Mouse (Mus musculus) T-helper 2 cell (primary cell): ENCODE data around the gene Top2a.

ENCODE experiments used
- in situ Hi-C: fragments of 300-600 bp; cut with MboI, MseI; formaldehyde crosslinking; loops from one replicate; pipeline ENCODE4 v1.15.1; 2025; ENCODE audit warnings: high pct_unique_total_duplicates

The Top2a gene

DNA sequence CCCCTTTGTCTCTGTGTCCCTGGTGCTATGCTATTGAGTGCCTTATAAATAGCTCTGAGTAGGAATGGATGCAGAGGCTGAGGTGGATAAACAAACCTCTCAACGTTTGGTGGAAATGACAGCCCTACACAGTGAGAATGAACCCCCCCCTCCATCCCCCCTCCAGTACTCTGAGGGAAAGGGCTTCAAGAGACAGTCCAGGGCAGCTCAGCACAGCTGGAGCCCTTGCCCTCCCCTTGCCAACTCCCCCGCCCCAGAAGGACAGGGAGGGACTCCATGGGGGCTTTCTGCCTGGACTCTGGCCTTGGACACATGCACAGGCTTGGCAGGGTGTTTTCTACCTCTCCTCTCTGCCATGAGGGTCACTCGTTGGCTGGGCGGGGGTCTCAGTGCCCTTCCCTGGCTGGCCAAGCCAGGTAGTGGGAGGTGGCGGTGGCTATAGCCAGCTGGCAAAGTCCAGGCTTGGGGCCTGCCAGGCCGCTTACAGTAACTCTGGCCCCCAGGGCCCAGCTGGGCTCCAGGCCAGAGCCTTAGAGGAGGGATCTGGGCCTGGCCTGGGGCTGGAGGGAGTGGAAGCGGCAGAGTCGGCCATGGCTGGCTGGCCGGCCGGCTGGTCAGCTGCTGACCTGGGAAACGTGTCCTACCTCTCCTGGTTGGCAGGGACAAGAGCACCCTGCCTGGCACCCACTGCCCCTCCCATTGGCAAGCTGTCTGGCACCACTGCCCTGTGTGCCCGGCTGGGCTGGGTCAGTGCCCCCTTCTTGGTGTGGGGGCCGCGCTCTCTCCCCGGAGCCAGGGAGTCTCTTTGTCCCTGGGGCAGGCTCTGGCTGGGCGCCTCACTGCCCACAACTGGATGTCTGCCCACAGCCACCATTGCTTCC is 72.7 kb downstream of the Top2a start:
- in situ Hi-C loops, result no loop called here

DNA sequence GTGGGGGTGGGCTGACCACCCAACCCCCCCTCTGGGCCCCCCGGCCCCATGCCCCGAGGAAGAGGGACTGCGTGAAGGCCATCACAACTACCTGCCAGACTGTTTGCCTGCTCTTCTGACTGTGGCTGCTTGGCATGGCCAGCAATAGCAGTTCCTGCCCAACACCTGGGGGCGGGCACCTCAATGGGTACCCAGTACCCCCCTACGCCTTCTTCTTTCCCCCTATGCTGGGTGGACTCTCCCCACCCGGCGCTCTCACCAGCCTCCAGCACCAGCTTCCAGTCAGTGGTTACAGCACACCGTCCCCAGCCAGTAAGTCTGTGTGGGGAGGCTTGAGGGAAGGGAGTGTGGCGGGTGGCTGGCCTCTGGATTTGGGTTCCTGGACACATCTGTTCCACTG is 73.5 kb downstream of the Top2a start:
- in situ Hi-C loops, result no loop called here

DNA sequence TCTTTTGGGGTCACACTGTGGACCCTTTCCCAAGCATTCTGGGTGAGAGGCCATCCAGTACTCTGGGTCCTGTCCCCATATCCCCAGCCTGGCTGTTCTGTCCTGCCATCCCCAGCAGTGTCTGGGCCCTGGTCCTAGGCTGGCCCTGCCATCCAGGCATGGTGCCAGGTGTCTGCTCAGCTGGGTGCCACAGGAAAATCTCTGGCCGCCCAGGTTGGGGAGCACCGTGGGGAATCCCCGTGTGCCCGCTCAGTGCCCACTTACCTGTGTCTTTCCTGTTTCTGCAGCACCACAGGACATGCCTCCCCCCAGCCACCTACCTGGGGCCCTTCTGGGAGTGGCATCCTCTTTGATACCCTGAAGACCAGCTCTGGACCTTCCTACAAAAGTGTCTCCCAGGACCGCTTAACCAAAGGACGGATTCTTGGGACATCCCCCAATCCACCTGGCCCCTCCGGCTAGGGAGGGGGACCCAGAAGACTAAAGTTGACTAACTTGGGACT is 74.0 kb downstream of the Top2a start:
- in situ Hi-C loops, result loop anchor here (10.0 kb wide), 1 partner anchor 195 kb away; no protein-coding TSS in a partner anchor

DNA sequence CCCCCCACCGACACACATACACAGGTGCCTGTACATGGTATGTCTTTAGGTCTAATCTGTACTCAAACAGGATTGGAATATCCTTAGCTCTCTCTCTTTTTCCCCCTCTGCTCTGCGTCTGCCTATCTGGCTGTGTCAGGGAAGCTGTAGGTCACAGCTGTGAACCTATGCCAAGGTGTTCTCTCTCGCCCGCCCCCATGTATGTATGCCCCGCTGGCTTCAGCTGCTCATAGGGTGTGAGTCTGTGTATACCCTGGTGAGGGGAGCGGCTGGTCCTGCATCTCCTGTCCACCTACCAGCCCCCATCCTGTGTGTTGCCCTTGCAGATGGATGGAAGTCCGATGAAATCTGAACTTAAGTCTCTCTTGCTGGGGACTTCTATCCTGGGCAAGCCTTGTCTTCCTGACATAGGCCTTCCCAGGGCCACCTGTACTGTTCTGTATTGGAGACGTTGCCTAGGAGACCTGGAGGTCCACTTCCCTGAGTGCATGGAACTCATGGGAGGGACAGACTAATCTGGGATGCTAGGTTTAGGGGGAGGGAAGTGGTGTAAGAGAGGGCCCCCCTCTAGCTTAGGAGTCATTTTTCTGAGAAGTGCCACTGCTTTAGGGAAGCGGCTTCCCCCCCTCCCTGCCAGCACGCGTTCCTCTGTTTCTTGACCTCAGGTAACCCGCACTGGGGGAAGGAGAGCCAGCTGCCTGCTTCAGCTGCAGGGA is 74.6 kb downstream of the Top2a start:
- in situ Hi-C loops, result loop anchor here (10.0 kb wide), 1 partner anchor 195 kb away; no protein-coding TSS in a partner anchor

DNA sequence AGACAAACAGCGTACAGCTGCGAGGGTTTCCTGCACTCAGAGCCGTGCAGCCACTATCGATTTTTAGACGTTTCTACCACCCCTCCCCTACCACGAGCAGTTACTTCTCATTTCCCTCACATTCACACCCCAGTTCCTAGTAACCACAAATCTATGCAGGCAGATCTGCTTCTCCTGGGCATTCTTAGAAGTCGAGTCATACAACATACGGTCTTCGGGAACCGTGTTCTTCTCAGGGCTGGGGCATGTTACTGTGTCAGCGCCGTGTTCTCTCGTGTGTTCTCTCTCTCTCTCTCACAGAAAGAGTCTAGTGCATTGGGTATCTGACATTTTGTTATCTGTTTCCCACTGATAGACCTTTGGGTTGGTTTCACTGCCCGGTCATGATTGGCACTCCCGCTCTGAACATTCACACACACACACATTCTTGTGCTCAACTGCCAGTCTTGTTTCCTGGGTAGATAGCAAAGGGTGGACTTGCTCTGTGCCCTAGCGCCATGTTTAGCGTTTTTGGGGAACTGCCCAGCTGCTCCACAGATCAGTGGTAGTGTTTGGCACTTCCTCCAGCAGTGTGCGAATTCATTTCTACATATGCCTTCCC is 75.9 kb downstream of the Top2a start:
- in situ Hi-C loops, result loop anchor here (10.0 kb wide), 1 partner anchor 197 kb away; no protein-coding TSS in a partner anchor

DNA sequence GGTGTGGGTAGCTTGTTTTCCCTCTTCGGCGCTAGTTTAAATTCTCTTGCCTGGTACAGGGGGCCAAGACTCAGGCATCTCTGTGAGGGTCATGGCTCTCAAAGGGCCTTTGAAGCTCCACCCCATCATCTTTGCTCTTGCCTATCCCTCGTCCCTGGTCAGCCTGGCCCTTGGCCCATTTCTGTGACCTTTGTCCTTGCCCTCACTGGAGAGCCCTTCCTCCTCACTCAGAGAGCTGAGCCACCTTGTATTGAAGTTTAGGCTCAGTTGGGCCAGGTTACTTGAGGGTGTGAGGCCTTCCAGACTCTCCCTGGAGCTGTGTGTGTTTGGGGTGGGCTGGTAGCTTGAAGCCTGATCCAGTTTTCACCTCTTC is 78.4 kb downstream of the Top2a start:
- in situ Hi-C loops, result loop anchor here (10.0 kb wide), 1 partner anchor 199 kb away; no protein-coding TSS in a partner anchor

DNA sequence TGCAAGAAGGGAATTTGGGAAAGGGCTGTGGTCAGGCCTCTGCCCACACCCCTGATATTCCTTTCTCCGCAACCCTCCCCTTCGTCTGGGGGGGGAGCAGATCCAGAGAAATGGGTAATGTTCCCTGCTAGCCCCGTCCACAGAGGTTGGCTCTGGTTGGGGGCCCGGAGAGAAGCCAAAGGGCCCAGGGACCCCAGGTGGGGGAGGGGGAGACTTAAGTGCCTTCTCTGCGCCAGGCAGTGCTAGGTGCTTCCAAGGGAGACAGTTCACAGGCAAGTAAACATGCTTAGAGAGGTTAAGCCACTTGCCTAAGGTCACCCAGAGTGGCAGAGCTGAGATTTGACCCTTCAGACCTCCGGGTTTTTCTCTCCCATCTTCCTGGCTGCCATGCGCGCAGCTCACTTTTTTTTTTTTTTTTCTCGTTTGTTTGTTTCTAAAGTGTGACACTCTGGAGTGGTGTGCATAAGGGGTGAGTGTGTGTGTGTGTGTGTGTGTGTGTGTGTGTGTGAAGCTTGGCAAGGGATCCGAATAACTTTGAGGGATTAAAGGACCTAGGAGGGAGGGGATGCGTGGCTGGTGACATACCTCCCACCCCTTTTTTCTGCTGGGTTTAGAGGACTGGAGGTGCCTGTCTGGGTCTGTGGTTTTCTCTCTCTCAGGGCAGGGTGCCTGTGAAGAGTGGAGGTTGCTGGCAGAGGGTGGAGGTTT is 78.9 kb downstream of the Top2a start:
- in situ Hi-C loops, result loop anchor here (10.0 kb wide), 1 partner anchor 200 kb away; no protein-coding TSS in a partner anchor

DNA sequence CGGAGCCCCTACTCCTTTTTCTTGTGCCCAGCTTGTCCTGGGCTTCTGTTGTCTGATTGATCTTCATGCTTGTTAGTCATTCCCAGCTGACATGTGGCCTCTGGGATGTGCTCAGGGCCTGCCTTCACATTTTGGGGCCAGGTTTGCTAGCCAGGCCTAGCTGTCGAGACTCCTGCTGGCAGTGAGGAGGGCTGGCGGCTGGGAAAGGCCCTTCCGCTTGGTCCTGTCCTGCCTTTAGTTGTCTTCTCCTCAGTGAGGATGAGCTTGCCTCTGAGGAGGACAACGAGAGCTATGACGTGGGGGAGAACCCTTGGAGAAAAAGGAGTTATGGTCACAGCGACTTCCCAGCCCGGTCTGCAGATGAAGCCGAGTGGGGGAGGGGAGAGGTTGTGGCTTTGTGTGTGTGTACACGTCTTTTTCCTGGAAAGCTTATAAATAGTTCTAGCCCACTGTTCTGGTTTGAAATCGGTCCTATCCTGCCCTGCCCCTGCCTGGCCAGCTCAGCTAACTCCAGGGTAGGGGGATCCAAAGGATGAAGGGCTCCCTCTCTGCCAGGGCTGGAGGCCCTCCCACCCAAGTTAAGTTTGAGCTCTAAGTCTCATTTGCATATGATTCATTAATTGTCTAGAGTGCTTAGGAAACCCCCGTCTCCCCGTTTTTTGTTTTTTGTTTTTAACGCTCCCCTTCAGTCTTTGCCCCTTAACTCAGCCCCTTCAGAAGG is 80.1 kb downstream of the Top2a start:
- in situ Hi-C loops, result loop anchor here (10.0 kb wide), 1 partner anchor 201 kb away; no protein-coding TSS in a partner anchor
